Mouse (Mus musculus) limb, embryonic 13.5 days (tissue): ENCODE measurements at regions not wholly inside any gene's neighbourhood (a gene's known extent, or its start where the extent isn't known, plus 50 kb on each side); places are given as distances from the start of the nearest gene placed in this dataset.

Experiments used
- ATAC-seq: fragments of 200-750 bp; cut with Nextera tagmentation; 2 replicates; pipeline ENCODE4 v1.8.0; 2017; ENCODE audit warnings: low read depth, moderate number of reproducible peaks, moderate TSS enrichment; ENCODE audit not compliant: low FRiP score
- H3K27ac ChIP-seq: fragments of 300-500 bp; sonication (generic); 2 replicates; pipeline ENCODE4 v1.5.1; 2015; ENCODE audit warnings: inconsistent platforms, mild to moderate bottlenecking, moderate library complexity
- H3K27me3 ChIP-seq: fragments of 300-500 bp; sonication (generic); 2 replicates; pipeline ENCODE4 v1.6.1; 2015; ENCODE audit warnings: mild to moderate bottlenecking, inconsistent platforms
- H3K36me3 ChIP-seq: fragments of 300-500 bp; sonication (generic); 2 replicates; pipeline ENCODE4 v1.6.1; 2015; ENCODE audit warnings: inconsistent platforms, mild to moderate bottlenecking, moderate library complexity
- H3K4me1 ChIP-seq: fragments of 300-500 bp; sonication (generic); 2 replicates; pipeline ENCODE4 v1.6.1; 2015; ENCODE audit warnings: inconsistent platforms
- H3K4me2 ChIP-seq: fragments of 300-500 bp; sonication (generic); replicated peaks from 2 replicates; pipeline ENCODE4 v1.6.1; 2015; ENCODE audit warnings: inconsistent platforms, mild to moderate bottlenecking, moderate library complexity
- H3K4me3 ChIP-seq: fragments of 300-500 bp; sonication (generic); 2 replicates; pipeline ENCODE4 v1.5.1; 2015; ENCODE audit warnings: moderate library complexity, mild to moderate bottlenecking, inconsistent platforms
- H3K9ac ChIP-seq: fragments of 300-500 bp; sonication (generic); 2 replicates; pipeline ENCODE4 v1.6.1; 2015; ENCODE audit warnings: mild to moderate bottlenecking, inconsistent platforms
- H3K9me3 ChIP-seq: fragments of 300-500 bp; sonication (generic); 2 replicates; pipeline ENCODE4 v1.6.1; 2016; ENCODE audit warnings: inconsistent platforms
- WGBS: fragments of 180-500 bp; shearing (Covaris S2); methylation state at CpG from one replicate; pipeline ENCODE4 v1.1.7; 2015; 5-methylcytosine and 5-hydroxymethylcytosine counted together

DNA sequence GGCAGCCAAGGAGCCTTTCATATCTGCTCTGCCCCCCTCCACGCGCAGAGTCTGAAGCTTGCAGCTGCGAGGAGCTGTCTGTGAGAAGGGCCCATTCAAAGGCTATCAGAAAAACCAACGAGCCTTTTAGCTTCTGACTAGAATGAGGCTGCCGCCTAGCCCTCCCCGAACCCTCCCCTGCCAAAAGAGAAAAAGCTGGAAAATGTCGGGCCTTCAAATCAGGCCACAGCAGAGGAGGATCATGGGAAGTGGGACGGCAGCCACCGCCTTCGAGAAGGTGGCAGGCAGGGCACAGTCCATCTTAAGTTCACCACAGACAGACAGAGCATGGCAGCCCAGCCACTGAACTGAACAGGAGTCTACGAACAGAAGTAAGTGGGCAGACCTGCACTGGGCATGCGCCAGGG is 108.6 kb upstream of the Igsf21 start:
- Histone ChIP-seq H3K4me2 (no peak overlapping the region), H3K9me3 (no peaks in the 10 kb centered on the region), H3K9ac (no peak overlapping the region), H3K27ac (no peak overlapping the region), H3K27me3 (no peaks in the 10 kb centered on the region), H3K36me3 (no peaks in the 10 kb centered on the region), H3K4me1 (no peaks in the 10 kb centered on the region), H3K4me3 (no peak overlapping the region)
- ATAC-seq, result no peak
- 74% methylated on average over 12 of the region's 12 CpGs for WGBS

DNA sequence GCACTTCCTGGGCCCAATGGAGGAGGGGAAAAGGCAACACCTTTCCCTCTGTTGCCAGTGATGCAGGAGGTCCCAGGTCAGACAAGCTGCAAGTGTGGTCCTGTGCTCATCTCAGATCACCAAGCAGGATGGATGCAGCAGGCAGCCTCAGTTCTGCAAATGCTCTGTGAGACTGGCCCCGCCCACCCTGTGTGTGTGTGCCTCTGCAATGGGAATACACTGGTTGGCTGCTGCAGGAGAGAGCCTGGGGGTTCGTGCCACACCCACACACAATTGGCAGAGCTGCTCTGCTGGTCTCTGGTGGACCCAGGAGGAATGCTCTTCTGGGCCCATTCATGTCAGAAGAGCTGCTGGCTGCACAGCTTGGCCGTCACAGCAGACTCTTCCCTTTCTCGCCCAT is 102.2 kb upstream of the Igsf21 start:
- Histone ChIP-seq H3K4me2 (no peak overlapping the region), H3K36me3 (no peaks in the 10 kb centered on the region), H3K27ac (no peak overlapping the region), H3K9ac (no peak overlapping the region), H3K4me3 (no peak overlapping the region), H3K9me3 (no peaks in the 10 kb centered on the region), H3K4me1 (no peaks in the 10 kb centered on the region), H3K27me3 (no peaks in the 10 kb centered on the region)
- ATAC-seq, result no peak
- WGBS, result 67% methylated on average over 4 of the region's 4 CpGs

DNA sequence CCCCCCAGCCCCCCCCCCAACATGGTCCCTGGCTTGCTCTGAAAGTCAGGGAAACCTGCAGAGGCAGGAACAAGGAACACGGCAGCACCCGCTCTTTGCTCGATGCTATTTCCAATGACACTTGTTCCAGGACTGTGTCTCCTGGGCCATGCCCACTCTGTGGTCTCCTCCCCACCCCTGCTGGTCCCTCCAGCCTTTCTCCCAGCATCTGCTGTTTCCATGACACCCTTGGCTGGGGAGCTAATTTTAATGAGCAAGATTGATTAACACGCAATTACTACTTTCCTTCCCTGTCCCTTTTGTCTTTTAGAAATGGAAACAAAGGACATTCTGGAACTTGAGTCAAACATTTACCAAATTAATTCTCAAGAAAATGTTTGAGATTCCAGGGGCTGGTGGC is 83.6 kb upstream of the Igsf21 start:
- no peaks in the 10 kb centered on the region for H3K36me3 ChIP-seq
- no peak overlapping the region for H3K4me2 ChIP-seq
- H3K27me3 ChIP-seq, result no peaks in the 10 kb centered on the region
- 82% methylated on average over 4 of the region's 4 CpGs for whole genome bisulfite sequencing
- no peak overlapping the region for H3K4me3 ChIP-seq
- no peaks in the 10 kb centered on the region for H3K4me1 ChIP-seq
- no peaks in the 10 kb centered on the region for H3K9me3 ChIP-seq
- H3K27ac ChIP-seq, result no peak overlapping the region
- no peak overlapping the region for H3K9ac ChIP-seq
- ATAC-seq, result no peak

GRCm38 (mm10) chr4:140326706-140327440 is 80.3 kb upstream of the Igsf21 start:
- WGBS, result 31% methylated on average over 10 of the region's 10 CpGs
- H3K9ac ChIP-seq, result no peak overlapping the region
- H3K4me3 ChIP-seq, result no peak overlapping the region
- H3K36me3 ChIP-seq, result no peaks in the 10 kb centered on the region
- ATAC-seq, result no peak
- no peaks in the 10 kb centered on the region for H3K27me3 ChIP-seq
- H3K27ac ChIP-seq, result no peak overlapping the region
- no peaks in the 10 kb centered on the region for H3K4me1 ChIP-seq
- peaks cover 15% of the 10 kb centered on the region for H3K9me3 ChIP-seq
- H3K4me2 ChIP-seq, result no peak overlapping the region

DNA sequence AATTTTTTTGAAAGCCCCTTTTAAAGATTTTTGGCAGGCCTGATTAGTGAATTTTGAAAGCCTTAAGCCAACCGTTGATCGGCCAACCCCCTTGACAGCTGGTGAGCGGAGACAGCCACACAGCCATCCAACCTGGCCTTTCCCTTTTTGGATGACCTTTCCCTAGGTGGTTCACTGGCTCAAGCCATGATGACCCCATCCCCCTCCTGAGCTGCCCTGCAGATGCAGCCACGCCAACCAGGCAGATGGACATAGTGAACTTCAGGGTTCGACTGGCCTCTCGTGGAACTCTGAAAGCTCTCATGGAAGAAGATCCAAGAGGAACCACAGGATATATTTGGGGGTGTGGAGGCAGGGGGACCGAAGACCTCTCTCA is 79.1 kb upstream of the Igsf21 start:
- Histone ChIP-seq H3K4me3 (no peak overlapping the region), H3K9ac (no peak overlapping the region), H3K36me3 (no peaks in the 10 kb centered on the region), H3K27me3 (no peaks in the 10 kb centered on the region), H3K9me3 (peaks cover 15% of the 10 kb centered on the region), H3K4me2 (no peak overlapping the region), H3K27ac (no peak overlapping the region), H3K4me1 (no peaks in the 10 kb centered on the region)
- ATAC-seq, result no peak
- WGBS, result 89% methylated on average over 7 of the region's 7 CpGs

DNA sequence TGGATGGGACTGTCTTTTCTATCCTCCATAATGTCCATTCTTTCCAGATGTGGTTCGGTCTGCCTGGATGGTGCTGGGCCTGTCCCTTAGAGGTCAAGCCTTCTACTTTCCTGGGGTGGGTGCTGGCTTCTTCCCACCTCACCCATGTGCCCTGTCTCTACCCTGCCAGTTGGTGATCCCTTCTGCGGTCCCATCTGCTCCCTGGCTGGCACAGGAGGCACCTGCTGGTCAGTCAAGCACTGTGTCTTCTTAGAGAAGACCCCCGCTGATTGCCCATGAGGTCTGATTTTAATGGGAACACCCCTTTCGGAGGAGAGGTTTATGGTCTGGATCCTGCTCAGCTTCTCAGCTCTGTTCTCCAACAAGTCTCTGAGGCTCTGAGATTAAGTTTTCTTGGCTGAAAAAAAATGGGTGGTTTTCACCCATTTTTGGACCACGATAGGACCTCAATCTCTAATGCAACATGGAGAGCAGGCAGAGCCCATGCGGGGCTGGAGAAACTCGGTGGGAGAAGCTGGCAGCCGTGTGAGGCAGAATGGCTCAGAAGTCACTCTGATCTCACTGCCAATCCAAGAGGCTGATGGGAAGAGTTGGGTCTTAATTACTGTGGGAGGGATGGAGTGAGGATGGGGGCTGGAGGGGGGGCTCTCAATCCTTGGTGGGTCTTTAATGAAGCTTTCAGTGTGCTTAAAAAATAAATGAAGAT is 78.5 kb upstream of the Igsf21 start:
- Histone ChIP-seq H3K27me3 (no peaks in the 10 kb centered on the region), H3K4me1 (no peaks in the 10 kb centered on the region), H3K9ac (no peak overlapping the region), H3K4me2 (no peak overlapping the region), H3K4me3 (no peak overlapping the region), H3K9me3 (peaks cover 15% of the 10 kb centered on the region), H3K27ac (no peak overlapping the region), H3K36me3 (no peaks in the 10 kb centered on the region)
- WGBS, result 86% methylated on average over 8 of the region's 8 CpGs
- no peak for ATAC-seq

DNA sequence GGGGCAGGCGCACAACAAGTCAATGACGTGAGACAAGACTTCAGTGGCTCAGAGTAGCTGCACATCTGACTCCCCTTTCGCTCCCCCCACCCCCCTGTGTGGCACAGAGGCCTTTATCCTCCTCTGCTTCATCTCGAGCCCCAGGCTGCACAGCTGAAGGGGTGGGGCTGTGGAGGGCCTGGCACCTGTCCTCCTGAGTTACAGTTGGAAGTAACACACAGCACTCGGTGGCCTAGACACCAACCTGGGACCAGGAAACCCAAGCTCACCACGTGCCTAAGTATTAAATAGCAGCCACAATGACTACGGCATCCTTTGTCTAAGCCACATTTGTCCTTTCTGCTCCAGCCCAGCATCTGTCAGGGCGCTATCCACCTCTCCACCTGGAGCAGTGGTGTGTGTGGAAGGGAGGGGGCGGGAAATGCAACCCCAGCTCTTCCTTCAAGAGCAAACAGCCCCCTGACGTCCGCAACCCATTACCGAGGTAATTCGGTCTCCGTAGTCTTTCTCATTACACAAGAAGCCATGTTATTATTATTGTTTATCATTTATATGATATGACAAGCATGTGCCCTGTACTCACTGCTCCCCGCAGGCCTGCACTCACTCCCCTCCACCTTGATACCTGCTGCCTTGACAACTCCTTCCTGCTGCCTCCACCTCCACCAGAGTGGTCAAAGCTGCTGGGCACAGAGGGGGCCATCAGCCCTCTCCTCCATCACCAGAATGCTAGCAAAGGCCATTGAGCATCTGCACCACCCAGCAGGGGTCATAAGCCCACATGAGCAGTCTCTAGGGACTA is 73.7 kb upstream of the Igsf21 start:
- no peak overlapping the region for H3K27ac ChIP-seq
- 75% methylated on average over 15 of the region's 15 CpGs for WGBS
- no peaks in the 10 kb centered on the region for H3K4me1 ChIP-seq
- no peaks in the 10 kb centered on the region for H3K36me3 ChIP-seq
- no peak overlapping the region for H3K4me2 ChIP-seq
- H3K4me3 ChIP-seq, result no peak overlapping the region
- no peaks in the 10 kb centered on the region for H3K27me3 ChIP-seq
- no peak for ATAC-seq
- H3K9me3 ChIP-seq, result peaks cover 15% of the 10 kb centered on the region
- H3K9ac ChIP-seq, result no peak overlapping the region

DNA sequence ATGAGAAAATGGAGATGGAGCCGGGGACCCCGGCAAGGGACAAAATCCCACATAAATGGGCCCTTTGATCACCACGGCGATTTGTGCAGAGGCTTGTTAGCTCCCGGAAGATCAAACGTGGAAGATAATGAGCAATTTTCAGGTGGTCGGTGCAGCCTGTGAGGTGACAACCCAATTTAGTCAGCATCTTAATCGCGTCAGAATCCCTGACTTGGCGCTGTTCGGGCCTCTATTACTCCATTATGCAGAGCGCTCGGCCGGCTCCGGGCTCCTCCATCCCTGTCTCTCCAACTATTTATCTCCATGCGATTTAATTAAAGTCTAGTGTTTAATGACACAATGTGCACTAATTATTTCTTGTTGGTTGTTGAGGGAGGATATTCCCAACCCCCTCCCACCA is 66.1 kb upstream of the Igsf21 start:
- Histone ChIP-seq H3K9me3 (no peaks in the 10 kb centered on the region), H3K27ac (no peak overlapping the region), H3K4me2 (no peak overlapping the region), H3K4me1 (no peaks in the 10 kb centered on the region), H3K9ac (no peak overlapping the region), H3K4me3 (no peak overlapping the region), H3K27me3 (no peaks in the 10 kb centered on the region), H3K36me3 (no peaks in the 10 kb centered on the region)
- ATAC-seq, result no peak
- whole genome bisulfite sequencing, result 76% methylated on average over 16 of the region's 16 CpGs

GRCm38 (mm10) chr4:140307481-140307880 is 60.9 kb upstream of the Igsf21 start:
- Histone ChIP-seq H3K4me3 (no peak overlapping the region), H3K36me3 (no peaks in the 10 kb centered on the region), H3K4me2 (no peak overlapping the region), H3K27ac (no peak overlapping the region), H3K4me1 (no peaks in the 10 kb centered on the region), H3K9ac (no peak overlapping the region), H3K27me3 (no peaks in the 10 kb centered on the region), H3K9me3 (peaks cover 3% of the 10 kb centered on the region; the same call in 1 of the 2 replicates)
- no peak for ATAC-seq
- 83% methylated on average over 8 of the region's 8 CpGs for WGBS

GRCm38 (mm10) chr4:140304960-140305359 is 58.4 kb upstream of the Igsf21 start:
- Histone ChIP-seq H3K27me3 (no peaks in the 10 kb centered on the region), H3K4me3 (no peak overlapping the region), H3K27ac (no peak overlapping the region), H3K4me1 (no peaks in the 10 kb centered on the region), H3K9me3 (peaks cover 3% of the 10 kb centered on the region; the same call in 1 of the 2 replicates), H3K9ac (no peak overlapping the region), H3K36me3 (no peaks in the 10 kb centered on the region), H3K4me2 (no peak overlapping the region)
- no peak for ATAC-seq
- 81% methylated on average over 5 of the region's 5 CpGs for WGBS

DNA sequence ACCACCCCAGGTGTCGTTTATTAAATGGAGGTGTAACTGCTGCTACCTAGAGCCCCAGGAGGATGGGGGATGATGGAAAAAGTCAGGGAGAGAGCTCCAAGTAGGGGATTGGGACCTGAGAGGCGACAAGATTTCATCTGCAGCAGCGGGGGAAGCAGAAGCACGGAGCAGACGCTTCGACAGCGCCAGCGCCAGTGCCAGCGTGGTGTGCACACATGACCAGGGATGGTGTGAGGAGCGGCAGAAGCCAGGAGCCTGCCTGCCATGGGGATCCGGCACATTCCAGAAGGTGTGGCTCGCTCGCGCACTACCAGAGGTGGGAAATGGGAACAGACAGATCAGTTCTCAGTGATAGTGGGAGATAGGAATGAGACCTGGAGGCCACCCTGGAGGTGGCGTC is 55.1 kb upstream of the Igsf21 start:
- WGBS, result 89% methylated on average over 15 of the region's 15 CpGs
- H3K4me3 ChIP-seq, result no peak overlapping the region
- no peak overlapping the region for H3K9ac ChIP-seq
- no peaks in the 10 kb centered on the region for H3K4me1 ChIP-seq
- H3K27ac ChIP-seq, result no peak overlapping the region
- no peak for ATAC-seq
- no peak overlapping the region for H3K4me2 ChIP-seq
- no peaks in the 10 kb centered on the region for H3K36me3 ChIP-seq
- no peaks in the 10 kb centered on the region for H3K27me3 ChIP-seq
- peaks cover 3% of the 10 kb centered on the region; the same call in 1 of the 2 replicates for H3K9me3 ChIP-seq

DNA sequence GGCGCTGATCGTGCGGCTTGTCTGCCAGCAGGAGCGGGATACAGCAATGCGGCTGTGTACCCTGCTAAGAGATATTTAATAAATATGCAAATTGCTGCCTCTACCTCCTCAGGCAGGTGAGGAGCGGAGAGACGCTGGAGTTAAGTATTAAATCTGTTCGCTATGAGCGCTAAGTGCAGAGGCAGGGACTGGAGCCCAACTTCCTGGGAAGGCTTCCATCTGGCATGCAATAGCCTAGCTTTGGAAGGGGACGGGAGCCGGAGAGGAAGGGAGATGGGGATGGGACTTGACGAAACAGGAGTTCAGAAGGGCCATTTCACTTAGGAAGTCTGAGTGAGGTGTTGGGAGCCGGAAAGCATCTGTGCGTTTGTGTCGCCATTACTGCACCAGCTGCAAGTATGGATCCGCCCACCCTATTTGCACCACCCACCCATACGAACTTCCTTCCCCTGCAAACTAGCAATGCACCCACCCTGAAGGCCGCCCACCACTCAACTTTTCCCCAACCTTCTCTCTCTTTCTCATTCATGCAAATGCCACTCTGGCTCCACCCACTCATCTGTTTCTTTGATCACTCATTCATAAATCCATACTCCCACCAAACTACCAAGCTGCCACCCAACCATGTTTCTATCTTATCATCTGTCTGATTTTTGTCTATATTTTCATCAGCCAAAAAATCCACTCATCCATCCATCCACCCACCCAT is 51.5 kb upstream of the Igsf21 start:
- ATAC-seq, result no peak
- no peak overlapping the region for H3K4me2 ChIP-seq

More for the DNA sequence above, 51.5 kb upstream of the Igsf21 start:
- Histone ChIP-seq H3K27ac (no peak overlapping the region), H3K9ac (no peak overlapping the region), H3K9me3 (no peaks in the 10 kb centered on the region), H3K4me3 (no peak overlapping the region), H3K27me3 (no peaks in the 10 kb centered on the region), H3K36me3 (no peaks in the 10 kb centered on the region), H3K4me1 (no peaks in the 10 kb centered on the region)
- 81% methylated on average over 18 of the region's 18 CpGs for WGBS
